Mouse (Mus musculus) thymus, adult 2 months (tissue): ENCODE data around the gene Serpina3f. TPM values are rescaled to one million over a fixed set of nuclear protein-coding genes. Genes with fewer than 3 reads are reported as not detected.
"Not testable (repeated sequence)": the region's sequence is repeated elsewhere in the genome, so short reads cannot be mapped to it uniquely, and the experiment has no call there.

ENCODE experiments used
- DNase-seq: peaks from one replicate; pipeline ENCODE4 v3.0.0; 2021
- H3K27ac ChIP-seq: fragments of 200-500 bp; 2 replicates; pipeline ENCODE4 v1.5.1; 2012; ENCODE audit warnings: low read length, control low read depth; ENCODE audit not compliant: control insufficient read depth, insufficient read depth
- H3K27me3 ChIP-seq: fragments of 200-500 bp; 2 replicates; pipeline ENCODE4 v1.6.1; 2012; ENCODE audit warnings: mild to moderate bottlenecking, low read length, moderate library complexity, mixed read lengths; ENCODE audit not compliant: control insufficient read depth, insufficient read depth
- H3K36me3 ChIP-seq: fragments of 200-500 bp; 2 replicates; pipeline ENCODE4 v1.6.1; 2012; ENCODE audit warnings: mild to moderate bottlenecking, low read length, moderate library complexity; ENCODE audit not compliant: control insufficient read depth, insufficient read depth
- H3K4me1 ChIP-seq: fragments of 200-500 bp; replicated peaks from 2 replicates; pipeline ENCODE4 v1.6.1; 2012; ENCODE audit warnings: low read length; ENCODE audit not compliant: control insufficient read depth, insufficient read depth
- H3K4me3 ChIP-seq: fragments of 200-500 bp; 2 replicates; pipeline ENCODE4 v1.5.1; 2012; ENCODE audit warnings: mild to moderate bottlenecking, low read length, control low read depth, moderate library complexity; ENCODE audit not compliant: control insufficient read depth, insufficient read depth
- CTCF ChIP-seq: fragments of 200-500 bp; IDR thresholded peaks from 2 replicates; pipeline ENCODE4 v1.5.1; 2012; ENCODE audit warnings: mild to moderate bottlenecking, control low read depth, low read length, moderate library complexity, borderline replicate concordance; ENCODE audit not compliant: control insufficient read depth, poor library complexity, insufficient read depth; ENCODE audit errors: extremely low read depth
- POLR2A ChIP-seq: fragments of 200-500 bp; IDR thresholded peaks from 2 replicates; pipeline ENCODE4 v1.6.1; 2012; ENCODE audit warnings: mild to moderate bottlenecking, low read length, control low read depth, moderate library complexity; ENCODE audit not compliant: control insufficient read depth, poor library complexity, insufficient read depth; ENCODE audit errors: extremely low read depth
- WGBS: fragments of 180-500 bp; shearing (Covaris S2); methylation state at CpG from one replicate; pipeline ENCODE4 v1.1.7; 2018; 5-methylcytosine and 5-hydroxymethylcytosine counted together
- polyA plus RNA-seq: library from polyadenylated mRNA; depleted of rRNA; stranded (reverse); fragments of >200 nt; gene quantifications from 2 replicates; pipeline ENCODE4 v1.2.3, GENCODE M21; 2012

The Serpina3f gene
- polyA plus RNA-seq, 1 experiment, result 1.6 TPM

DNA sequence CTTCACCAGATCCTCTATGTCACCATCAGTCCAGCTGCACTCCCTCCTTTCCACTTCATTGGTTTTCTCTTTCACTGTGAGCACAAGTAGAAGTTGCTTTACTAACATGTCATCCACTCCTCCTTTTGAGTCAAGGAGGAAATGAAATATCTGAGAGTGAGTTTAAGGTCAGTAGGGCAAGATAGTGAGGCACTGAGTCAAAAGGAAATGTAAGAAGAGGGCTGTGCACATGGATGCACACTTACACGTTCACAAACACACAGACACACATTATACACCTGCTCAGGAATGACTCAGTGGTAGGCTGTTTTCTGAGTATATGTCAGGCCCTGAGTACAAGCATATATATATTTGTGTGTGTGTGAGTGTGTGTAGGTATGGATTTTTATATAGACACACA lies 9.3 kb downstream of the Serpina3f start:
- no peak overlapping the region for H3K4me3 ChIP-seq
- WGBS, result 68% methylated on average over 1 of the region's 1 CpGs
- H3K27ac ChIP-seq, result no peak overlapping the region
- DNase-seq, result no peak
- no peaks in the 10 kb centered on the region for H3K4me1 ChIP-seq
- no peaks in the 10 kb centered on the region for H3K27me3 ChIP-seq
- TF ChIP-seq POLR2A, result no peak
- no peak for TF ChIP-seq CTCF
- H3K36me3 ChIP-seq, result no peaks in the 10 kb centered on the region

DNA sequence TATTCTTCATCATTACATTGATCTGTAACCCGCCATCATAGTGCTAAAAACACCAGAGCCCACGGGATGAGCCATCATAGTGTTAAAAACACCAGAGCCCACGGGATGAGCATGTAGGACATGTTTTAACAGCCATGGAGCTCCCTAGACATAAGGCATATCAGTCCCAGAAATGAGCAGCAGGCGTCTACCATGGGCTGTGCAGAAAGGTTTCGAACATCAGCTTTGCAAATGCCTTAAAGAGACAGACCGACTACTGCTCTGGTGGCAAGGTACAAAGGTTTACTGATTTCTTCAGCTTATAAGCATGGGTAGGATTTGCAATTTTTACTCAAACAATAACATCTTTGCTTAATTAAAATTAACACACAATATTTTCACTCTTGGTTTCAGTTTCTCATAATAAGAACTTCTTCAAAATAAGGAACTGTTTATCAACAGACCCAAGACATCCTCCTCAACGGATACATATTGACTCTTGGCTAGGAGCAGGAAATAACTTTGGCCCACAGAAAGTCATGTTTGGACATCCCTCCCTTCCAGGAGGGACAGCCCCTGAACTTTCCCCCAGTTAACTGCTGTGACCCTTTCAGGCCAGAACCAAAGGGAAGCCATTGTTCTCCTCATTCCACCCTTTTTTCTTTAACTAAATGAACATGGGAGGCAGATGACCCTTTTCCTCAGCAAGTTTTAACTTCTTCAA lies 10.4 kb downstream of the Serpina3f start:
- no peak for DNase-seq
- WGBS, result 54% methylated on average over 7 of the region's 7 CpGs
- Histone ChIP-seq H3K27ac (no peak overlapping the region), H3K4me3 (no peak overlapping the region), H3K4me1 (no peaks in the 10 kb centered on the region), H3K27me3 (no peaks in the 10 kb centered on the region), H3K36me3 (no peaks in the 10 kb centered on the region)
- TF ChIP-seq POLR2A (no peak), CTCF (no peak)

DNA sequence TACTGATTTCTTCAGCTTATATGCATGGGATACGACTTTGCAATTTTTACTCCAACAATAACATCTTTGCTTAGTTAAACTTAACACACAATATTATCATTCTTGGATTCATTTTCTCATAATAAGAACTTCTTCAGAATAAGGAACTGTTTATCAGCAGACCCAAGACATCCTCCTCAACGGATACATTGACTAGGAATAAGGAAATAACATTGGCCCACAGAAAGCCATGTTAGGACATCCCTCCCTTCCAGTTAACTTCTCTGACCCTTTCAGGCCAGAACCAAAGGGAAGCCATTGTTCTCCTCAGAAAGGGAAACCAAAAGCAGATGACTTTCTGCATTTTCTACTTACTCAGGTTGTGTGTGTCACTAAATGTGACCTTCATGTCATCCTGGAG lies 16.4 kb downstream of the Serpina3f start:
- Histone ChIP-seq H3K27me3 (no peaks in the 10 kb centered on the region), H3K4me1 (no peaks in the 10 kb centered on the region), H3K4me3 (no peak overlapping the region), H3K36me3 (no peaks in the 10 kb centered on the region), H3K27ac (no peak overlapping the region)
- 51% methylated on average over 2 of the region's 2 CpGs for WGBS
- TF ChIP-seq CTCF (no peak), POLR2A (no peak)
- DNase-seq, result no peak

DNA sequence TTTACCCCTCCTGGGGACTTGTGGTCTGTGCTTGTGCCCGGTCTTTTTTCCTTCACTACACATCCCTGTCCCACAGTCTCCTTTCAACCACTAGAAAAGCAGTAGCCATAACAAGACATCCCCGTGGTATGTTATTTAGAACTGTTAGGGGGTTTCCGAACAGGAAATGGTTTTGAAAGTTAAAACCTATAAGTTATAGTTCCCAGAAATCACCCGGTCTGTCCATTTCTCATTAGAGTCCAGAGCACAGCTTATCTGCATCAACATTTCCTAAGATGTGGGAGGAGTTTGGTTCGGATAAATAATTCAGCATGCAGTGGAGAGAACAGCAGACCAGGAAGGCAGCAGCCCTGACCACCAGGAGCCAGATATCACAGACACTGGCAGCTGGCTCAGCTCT lies 21.6 kb downstream of the Serpina3f start, which contains the start of gene Serpina3g:
TSS of gene Serpina3g (plus strand) at position 331 of the 400 bp plus-strand sequence.
- WGBS, result 4% methylated on average over 5 of the region's 5 CpGs
- Histone ChIP-seq H3K36me3 (no peaks in the 10 kb centered on the region), H3K4me3 (no peak within 1 kb of the TSS), H3K27ac (no peak within 1 kb of the TSS), H3K27me3 (no peaks in the 10 kb centered on the region), H3K4me1 (no peaks in the 10 kb centered on the region)
- TF ChIP-seq POLR2A (no peak), CTCF (no peak)
- no peak for DNase-seq

DNA sequence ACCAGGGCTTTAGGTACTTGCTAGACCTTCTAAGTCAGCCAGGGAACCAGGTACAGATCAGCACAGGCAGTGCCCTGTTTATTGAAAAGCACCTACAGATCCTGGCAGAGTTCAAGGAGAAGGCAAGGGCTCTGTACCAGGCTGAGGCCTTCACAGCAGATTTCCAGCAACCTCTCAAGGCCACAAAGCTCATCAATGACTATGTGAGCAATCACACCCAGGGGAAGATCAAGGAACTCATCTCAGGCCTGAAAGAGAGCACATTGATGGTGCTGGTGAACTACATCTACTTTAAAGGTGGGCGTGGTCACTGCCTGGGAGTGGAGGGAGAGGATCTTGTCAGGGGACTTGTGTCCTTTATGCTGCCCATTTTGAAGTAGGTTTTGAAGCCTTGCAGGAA lies 23.7 kb downstream of the Serpina3f start:
- not testable (repeated sequence) for DNase-seq, H3K4me3 ChIP-seq, H3K36me3 ChIP-seq, H3K27ac ChIP-seq, H3K4me1 ChIP-seq, H3K27me3 ChIP-seq
- 83% methylated on average over 1 of the region's 1 CpGs for WGBS

DNA sequence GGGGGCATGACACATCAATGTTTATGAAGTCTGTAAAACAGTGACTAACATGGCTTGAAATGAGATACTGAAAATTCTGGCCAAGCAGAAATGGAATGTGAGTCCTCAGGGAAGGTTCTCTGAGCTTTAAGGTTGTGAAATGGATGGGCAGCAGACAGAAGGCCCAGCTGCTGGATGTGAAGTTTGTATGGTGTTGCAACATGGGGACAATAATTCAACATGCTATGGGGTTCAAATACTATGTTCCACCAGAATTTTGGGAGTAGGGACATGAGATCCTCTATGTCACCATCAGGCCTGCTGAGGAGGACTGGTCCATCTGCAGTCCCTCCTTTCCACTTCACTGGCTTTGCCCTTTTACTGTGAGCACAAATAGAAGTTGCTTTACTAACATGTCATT lies 29.0 kb downstream of the Serpina3f start:
- no peak for DNase-seq
- H3K4me1 ChIP-seq, result no peaks in the 10 kb centered on the region
- H3K27ac ChIP-seq, result no peak overlapping the region
- H3K4me3 ChIP-seq, result no peak overlapping the region
- TF ChIP-seq CTCF (no peak), POLR2A (no peak)
- H3K36me3 ChIP-seq, result no peaks in the 10 kb centered on the region
- H3K27me3 ChIP-seq, result no peaks in the 10 kb centered on the region

DNA sequence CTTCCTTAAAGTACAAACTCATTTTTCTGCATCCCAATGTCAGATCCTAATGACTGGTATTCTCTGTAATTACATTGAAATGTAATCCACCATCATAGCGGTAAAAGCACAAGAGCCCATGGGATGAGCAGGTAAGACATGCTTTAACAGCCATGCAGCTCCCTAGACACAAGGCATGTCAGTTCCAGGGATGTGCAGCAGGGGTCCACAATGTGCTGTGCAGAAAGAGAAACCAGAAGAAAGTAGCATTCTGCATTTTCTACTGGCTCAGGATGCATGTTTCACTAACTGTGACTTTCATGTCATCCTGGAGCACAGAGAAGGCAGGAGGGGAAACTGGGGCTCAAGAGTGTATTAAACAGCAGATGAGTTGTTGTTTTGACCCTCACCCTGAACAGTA lies 30.7 kb downstream of the Serpina3f start:
- no peak for DNase-seq
- WGBS, result 86% methylated on average over 1 of the region's 1 CpGs
- H3K27me3 ChIP-seq, result no peaks in the 10 kb centered on the region
- no peak overlapping the region for H3K27ac ChIP-seq
- no peak overlapping the region for H3K4me3 ChIP-seq
- no peak for TF ChIP-seq POLR2A
- no peak for TF ChIP-seq CTCF
- no peaks in the 10 kb centered on the region for H3K36me3 ChIP-seq
- no peaks in the 10 kb centered on the region for H3K4me1 ChIP-seq
